Mouse (Mus musculus) liver, adult 2 months (tissue): ENCODE results near the gene Pls1. TPM values are rescaled to one million over a fixed set of nuclear protein-coding genes. Genes with fewer than 3 reads are reported as not detected.

Experiments used
- DNase-seq: peaks from one replicate; pipeline ENCODE4 v3.0.0-alpha.2; 2011; ENCODE audit warnings: low read depth, low spot score; ENCODE audit errors: extremely low read depth
- H3K27ac ChIP-seq: fragments of 200-500 bp; replicated peaks from 2 replicates; pipeline ENCODE4 v1.5.1; 2012; ENCODE audit warnings: low read depth, mild to moderate bottlenecking, control low read depth, inconsistent platforms, low read length; ENCODE audit not compliant: insufficient read depth
- H3K27me3 ChIP-seq: fragments of 200-500 bp; 2 replicates; pipeline ENCODE4 v1.6.1; 2012; ENCODE audit warnings: mild to moderate bottlenecking, moderate library complexity, low read length, inconsistent platforms; ENCODE audit not compliant: control insufficient read depth, insufficient read depth
- H3K36me3 ChIP-seq: fragments of 200-500 bp; 2 replicates; pipeline ENCODE4 v1.6.1; 2012; ENCODE audit warnings: low read length, inconsistent platforms; ENCODE audit not compliant: control insufficient read depth, insufficient read depth
- H3K4me1 ChIP-seq: fragments of 200-500 bp; 2 replicates; pipeline ENCODE4 v1.6.1; 2011; ENCODE audit warnings: low read length; ENCODE audit not compliant: control insufficient read depth, insufficient read depth
- H3K4me3 ChIP-seq: fragments of 200-500 bp; 2 replicates; pipeline ENCODE4 v1.5.1; 2011; ENCODE audit warnings: low read depth, mild to moderate bottlenecking, control low read depth, low read length, moderate library complexity; ENCODE audit not compliant: insufficient read depth
- H3K79me2 ChIP-seq: fragments of 200-500 bp; 2 replicates; pipeline ENCODE4 v1.6.1; 2012; ENCODE audit warnings: inconsistent platforms, mild to moderate bottlenecking, low read length, moderate library complexity; ENCODE audit not compliant: control insufficient read depth, insufficient read depth
- H3K9ac ChIP-seq: fragments of 200-500 bp; 2 replicates; pipeline ENCODE4 v1.6.1; 2012; ENCODE audit warnings: low read depth, mild to moderate bottlenecking, control low read depth, inconsistent platforms, low read length
- CTCF ChIP-seq: fragments of 200-500 bp; IDR thresholded peaks from 2 replicates; pipeline ENCODE4 v1.5.1; 2011; ENCODE audit warnings: low read depth, low read length, control low read depth
- POLR2A ChIP-seq: fragments of 200-500 bp; IDR thresholded peaks from 2 replicates; pipeline ENCODE4 v1.6.1; 2011; ENCODE audit warnings: low read length, control low read depth; ENCODE audit not compliant: insufficient read depth; ENCODE audit errors: extremely low read depth
- WGBS: fragments of 180-500 bp; shearing (Covaris S2); methylation state at CpG from one replicate; pipeline ENCODE4 v1.1.7; 2018; 5-methylcytosine and 5-hydroxymethylcytosine counted together
- polyA plus RNA-seq: library from polyadenylated mRNA; depleted of rRNA; stranded (reverse); fragments of >200 nt; gene quantifications from 2 replicates; pipeline ENCODE4 v1.2.3, GENCODE M21; 2012
- total RNA-seq: library from RNA; depleted of rRNA; stranded (reverse); fragments of >200 nt; gene quantifications from 2 replicates; pipeline ENCODE4 v1.2.3, GENCODE M21; 2014

The Pls1 gene
- total and polyA plus RNA-seq, 2 experiments: 0.44 to 2.2 TPM

DNA sequence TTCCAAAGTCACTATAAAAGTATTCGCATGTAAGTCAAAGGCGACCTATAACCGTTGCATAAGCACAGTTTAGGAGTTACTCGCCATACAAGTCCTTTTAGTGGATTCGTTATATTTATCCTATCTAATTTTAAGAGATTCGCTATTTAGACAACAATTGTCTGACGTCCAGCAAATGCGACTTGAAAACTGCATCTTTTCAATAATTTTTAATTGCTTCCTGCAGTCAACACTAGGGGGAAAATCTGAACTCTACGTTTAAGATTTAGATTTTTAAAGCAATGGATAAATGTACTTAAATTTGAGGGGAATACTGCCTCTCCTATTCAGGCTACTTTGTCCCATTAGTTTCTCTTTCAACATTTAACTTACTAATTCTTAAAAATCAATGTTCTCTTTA, 94.4 kb downstream of the Pls1 start:
- Histone ChIP-seq H3K79me2 (no peaks in the 10 kb centered on the region), H3K36me3 (no peaks in the 10 kb centered on the region), H3K27me3 (peaks cover 7% of the 10 kb centered on the region), H3K9ac (no peak overlapping the region), H3K4me1 (no peaks in the 10 kb centered on the region), H3K27ac (no peak overlapping the region), H3K4me3 (no peak overlapping the region)
- WGBS: 43% methylated on average over 9 of the region's 9 CpGs
- no peak for TF ChIP-seq POLR2A
- TF ChIP-seq CTCF: no peak
- no peak for DNase-seq

GRCm38 (mm10) chr9:95750037-95750511, 95.0 kb downstream of the Pls1 start, which contains the start of gene Trpc1:
TSS of gene Trpc1 (minus strand) at chr9:95750375.
- peak; percentile 22 for DNase-seq

GRCm38 (mm10) chr9:95749461-95749928, 95.6 kb downstream of the Pls1 start:
- Histone ChIP-seq H3K79me2 (no peaks in the 10 kb centered on the region), H3K36me3 (no peaks in the 10 kb centered on the region), H3K9ac (peak overlapping the region; percentile 61), H3K27ac (no peak overlapping the region), H3K27me3 (peaks cover 7% of the 10 kb centered on the region), H3K4me1 (no peaks in the 10 kb centered on the region), H3K4me3 (peak overlapping the region; percentile 67)
- TF ChIP-seq POLR2A: no peak
- TF ChIP-seq CTCF: no peak
- DNase-seq: no peak
- 8% methylated on average over 34 of the region's 34 CpGs for WGBS

More at GRCm38 (mm10) chr9:95750037-95750511, 95.0 kb downstream of the Pls1 start, which contains the start of gene Trpc1:
- peak within 1 kb of the TSS; percentile 67 for H3K4me3 ChIP-seq
- H3K79me2 ChIP-seq: no peaks in the 10 kb centered on the region
- H3K27ac ChIP-seq: no peak within 1 kb of the TSS
- H3K27me3 ChIP-seq: peaks cover 7% of the 10 kb centered on the region
- no peaks in the 10 kb centered on the region for H3K36me3 ChIP-seq
- peak within 1 kb of the TSS; percentile 61 for H3K9ac ChIP-seq
- under 1% methylated on average over 56 of the region's 56 CpGs for WGBS
- H3K4me1 ChIP-seq: no peaks in the 10 kb centered on the region
- TF ChIP-seq POLR2A (no peak), CTCF (no peak)

DNA sequence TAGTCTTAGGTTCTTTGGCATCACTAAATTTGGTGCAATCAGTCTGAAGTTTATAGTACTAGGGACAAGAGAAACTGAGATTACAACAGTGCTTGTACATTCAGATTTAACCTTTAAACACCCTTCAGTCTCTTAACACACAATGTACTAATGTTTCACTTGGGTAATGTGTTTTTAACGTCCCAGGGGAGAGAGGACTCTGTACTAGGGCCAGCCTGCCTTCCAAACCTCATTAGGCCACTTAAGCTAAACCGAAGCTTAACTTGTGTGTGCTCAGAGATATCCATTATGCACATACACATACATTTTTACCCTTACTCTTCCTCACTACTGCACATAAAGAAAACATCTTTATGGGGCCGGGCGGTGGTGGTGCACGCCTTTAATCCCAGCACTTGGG, 97.8 kb downstream of the Pls1 start:
- peaks cover 7% of the 10 kb centered on the region for H3K27me3 ChIP-seq
- no peaks in the 10 kb centered on the region for H3K36me3 ChIP-seq
- no peak overlapping the region for H3K27ac ChIP-seq
- H3K79me2 ChIP-seq: no peaks in the 10 kb centered on the region
- TF ChIP-seq CTCF (no peak), POLR2A (no peak)
- DNase-seq: no peak
- 78% methylated on average over 5 of the region's 5 CpGs for WGBS
- H3K4me3 ChIP-seq: no peak overlapping the region
- no peak overlapping the region for H3K9ac ChIP-seq
- no peaks in the 10 kb centered on the region for H3K4me1 ChIP-seq

GRCm38 (mm10) chr9:95744845-95745613, 100.1 kb downstream of the Pls1 start:
- 50% methylated on average over 7 of the region's 7 CpGs for WGBS
- Histone ChIP-seq H3K36me3 (no peaks in the 10 kb centered on the region), H3K4me3 (no peak overlapping the region), H3K27ac (no peak overlapping the region), H3K4me1 (no peaks in the 10 kb centered on the region), H3K27me3 (peaks cover 7% of the 10 kb centered on the region), H3K9ac (no peak overlapping the region), H3K79me2 (no peaks in the 10 kb centered on the region)
- TF ChIP-seq POLR2A (no peak), CTCF (no peak)
- no peak for DNase-seq

DNA sequence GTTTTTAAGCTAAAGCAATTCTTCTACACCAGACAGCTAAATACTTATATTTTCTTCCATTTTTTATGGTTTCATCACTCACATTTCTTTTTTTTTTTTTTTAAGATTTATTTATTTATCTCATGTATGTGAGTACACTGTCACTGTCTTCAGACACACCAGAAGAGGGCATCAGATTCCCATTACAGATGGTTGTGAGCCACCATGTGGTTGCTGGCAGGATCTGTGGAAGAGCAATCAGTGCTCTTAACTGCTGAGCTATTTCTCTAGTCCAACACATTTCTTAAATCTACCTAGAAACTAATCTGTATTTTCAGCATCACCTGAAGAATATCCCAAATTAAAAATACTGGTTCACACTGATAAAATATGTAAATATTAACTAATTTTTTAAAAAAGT, 108.9 kb downstream of the Pls1 start:
- Histone ChIP-seq H3K4me1 (no peaks in the 10 kb centered on the region), H3K27ac (no peak overlapping the region), H3K27me3 (no peaks in the 10 kb centered on the region), H3K36me3 (no peaks in the 10 kb centered on the region), H3K9ac (no peak overlapping the region), H3K79me2 (no peaks in the 10 kb centered on the region), H3K4me3 (no peak overlapping the region)
- peak; percentile 9 for DNase-seq
- TF ChIP-seq POLR2A: no peak
- no peak for TF ChIP-seq CTCF
